Mouse (Mus musculus) megakaryocyte, embryonic 14.5 days (primary cell): ENCODE results near the gene Cyb5d2.

Experiments used
- FLI1 ChIP-seq: IDR thresholded peaks from 2 replicates; pipeline ENCODE4 v1.6.1; 2012; ENCODE audit warnings: low read length, inconsistent platforms, mixed read lengths
- GATA1 ChIP-seq: IDR thresholded peaks from 3 replicates; pipeline ENCODE4 v1.6.1; 2012; ENCODE audit warnings: mixed read lengths, low read length, inconsistent platforms, borderline replicate concordance

DNA sequence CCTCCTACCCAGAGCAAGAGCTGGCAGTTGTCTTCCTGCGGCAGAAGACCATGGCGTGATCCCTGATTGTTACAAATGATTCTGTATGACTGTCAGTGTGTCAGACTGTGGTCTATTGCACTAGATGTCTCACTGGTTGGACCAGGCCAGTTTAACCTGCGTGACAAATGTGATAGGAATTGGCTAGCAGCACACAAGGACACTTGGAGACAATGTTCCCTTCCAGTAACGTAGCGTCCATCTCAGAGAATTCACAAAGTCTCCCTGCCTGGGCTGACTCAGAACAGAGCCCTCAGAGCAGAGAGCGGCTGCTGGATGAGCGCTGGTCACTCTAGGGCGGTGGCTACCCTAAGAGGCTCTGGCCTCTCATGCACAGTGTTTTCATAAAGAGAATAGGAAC lies 28.2 kb downstream of the Cyb5d2 start:
- TF ChIP-seq GATA1: no peak
- TF ChIP-seq FLI1: no peak
